Mouse (Mus musculus): ENCODE measurements at regions not wholly inside any gene's neighbourhood (a gene's known extent, or its start where the extent isn't known, plus 50 kb on each side); places are given as distances from the start of the nearest gene placed in this dataset.

- no peaks in the 10 kb centered on the region for H3K4me1 ChIP-seq (replicated peaks; ENCODE audit: control insufficient read depth in 2 of 2, insufficient read depth in 2 of 2, low read length in 1 of 2)
- H3K4me2 ChIP-seq (ENCODE audit: low read depth): no peak overlapping the region
- ATAC-seq (ENCODE audit: insufficient read depth): no peak
- WGBS (ENCODE audit: insufficient replicate concordance): 33% methylated on average over 2 of the region's 2 CpGs
- DNase-seq (ENCODE audit: low read depth in 3 of 3, low spot score in 3 of 3): no peak
- H3K4me3 ChIP-seq (ENCODE audit: insufficient read depth in 1 of 2, low read depth in 2 of 2, low read length in 2 of 2): no peak overlapping the region
- TF ChIP-seq CTCF (IDR thresholded peaks at IDR 0.05; ENCODE audit: low read depth) (no peak), EP300 (IDR thresholded peaks at IDR 0.05; ENCODE audit: low read depth) (no peak)
- no peak overlapping the region for H3K27ac ChIP-seq
- H3K9me3 ChIP-seq (ENCODE audit: control insufficient read depth, low read length): no peaks in the 10 kb centered on the region
- H3K9ac ChIP-seq (replicated peaks): no peak overlapping the region
- no peaks in the 10 kb centered on the region for H3K27me3 ChIP-seq (ENCODE audit: control insufficient read depth, insufficient read depth, low read length)
- no peaks in the 10 kb centered on the region for H3K36me3 ChIP-seq (replicated peaks; ENCODE audit: control insufficient read depth, insufficient read depth, low read depth)
Measured at GRCm38 (mm10) chr13:19997606-19998005, 92.8 kb upstream of the Elmo1 start.

GRCm38 (mm10) chr13:19975621-19976020, 114.8 kb upstream of the Elmo1 start:
- Histone ChIP-seq H3K4me2 (ENCODE audit: low read depth) (no peak overlapping the region), H3K9ac (replicated peaks) (no peak overlapping the region), H3K36me3 (replicated peaks; ENCODE audit: control insufficient read depth, insufficient read depth, low read depth) (no peaks in the 10 kb centered on the region), H3K4me3 (ENCODE audit: insufficient read depth in 1 of 2, low read depth in 2 of 2, low read length in 2 of 2) (no peak overlapping the region), H3K27ac (no peak overlapping the region), H3K9me3 (ENCODE audit: control insufficient read depth, low read length) (no peaks in the 10 kb centered on the region), H3K4me1 (replicated peaks; ENCODE audit: control insufficient read depth in 2 of 2, insufficient read depth in 2 of 2, low read length in 1 of 2) (no peaks in the 10 kb centered on the region), H3K27me3 (ENCODE audit: control insufficient read depth, insufficient read depth, low read length) (no peaks in the 10 kb centered on the region)
- no peak for ATAC-seq (ENCODE audit: insufficient read depth)
- TF ChIP-seq EP300 (IDR thresholded peaks at IDR 0.05; ENCODE audit: low read depth) (no peak), CTCF (IDR thresholded peaks at IDR 0.05; ENCODE audit: low read depth) (no peak)
- no peak for DNase-seq (ENCODE audit: low read depth in 3 of 3, low spot score in 3 of 3)

- no peak for TF ChIP-seq CTCF (IDR thresholded peaks at IDR 0.05; ENCODE audit: low read depth)
- no peak for TF ChIP-seq EP300 (IDR thresholded peaks at IDR 0.05; ENCODE audit: low read depth)
- Histone ChIP-seq H3K27me3 (ENCODE audit: control insufficient read depth, insufficient read depth, low read length) (no peaks in the 10 kb centered on the region), H3K36me3 (replicated peaks; ENCODE audit: control insufficient read depth, insufficient read depth, low read depth) (no peaks in the 10 kb centered on the region), H3K4me1 (replicated peaks; ENCODE audit: control insufficient read depth in 2 of 2, insufficient read depth in 2 of 2, low read length in 1 of 2) (no peaks in the 10 kb centered on the region), H3K9ac (replicated peaks) (no peak overlapping the region), H3K27ac (no peak overlapping the region), H3K4me3 (ENCODE audit: insufficient read depth in 1 of 2, low read depth in 2 of 2, low read length in 2 of 2) (no peak overlapping the region), H3K9me3 (ENCODE audit: control insufficient read depth, low read length) (no peaks in the 10 kb centered on the region), H3K4me2 (ENCODE audit: low read depth) (no peak overlapping the region)
- DNase-seq (ENCODE audit: low read depth in 3 of 3, low spot score in 3 of 3) (no peak), ATAC-seq (ENCODE audit: insufficient read depth) (no peak)
- 68% methylated on average over 1 of the region's 1 CpGs for WGBS (ENCODE audit: insufficient replicate concordance)
Measured at GRCm38 (mm10) chr13:19966566-19966965, 123.8 kb upstream of the Elmo1 start.

DNA sequence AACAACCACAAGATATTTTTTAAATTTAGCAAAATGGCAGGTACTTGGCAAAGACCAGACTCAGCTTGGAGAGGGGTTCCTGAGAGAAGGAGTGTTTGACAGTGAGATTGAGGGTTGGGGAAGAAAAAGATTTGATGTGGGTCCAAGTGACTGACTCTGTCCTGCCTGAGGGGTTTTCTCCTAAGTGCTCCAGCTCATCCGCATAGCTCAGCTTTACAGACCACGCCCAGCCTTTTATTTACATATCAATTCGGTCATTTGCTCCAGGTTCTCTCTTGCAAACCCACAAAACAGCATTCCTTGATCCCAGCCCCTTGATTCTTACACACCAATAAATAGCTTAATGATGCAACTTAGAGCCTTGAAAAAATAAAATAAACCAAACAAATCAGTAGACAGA, 127.4 kb upstream of the Elmo1 start:
- H3K36me3 ChIP-seq (replicated peaks; ENCODE audit: control insufficient read depth, insufficient read depth, low read depth): no peaks in the 10 kb centered on the region
- H3K27ac ChIP-seq: no peak overlapping the region
- WGBS (ENCODE audit: insufficient replicate concordance): 44% methylated on average over 3 of the region's 3 CpGs
- H3K4me3 ChIP-seq (ENCODE audit: insufficient read depth in 1 of 2, low read depth in 2 of 2, low read length in 2 of 2): no peak overlapping the region
- H3K27me3 ChIP-seq (ENCODE audit: control insufficient read depth, insufficient read depth, low read length): no peaks in the 10 kb centered on the region
- no peak overlapping the region for H3K9ac ChIP-seq (replicated peaks)
- no peak overlapping the region for H3K4me2 ChIP-seq (ENCODE audit: low read depth)
- H3K4me1 ChIP-seq (replicated peaks; ENCODE audit: control insufficient read depth in 2 of 2, insufficient read depth in 2 of 2, low read length in 1 of 2): no peaks in the 10 kb centered on the region
- DNase-seq (ENCODE audit: low read depth in 3 of 3, low spot score in 3 of 3): no peak
- no peaks in the 10 kb centered on the region for H3K9me3 ChIP-seq (ENCODE audit: control insufficient read depth, low read length)
- TF ChIP-seq EP300 (IDR thresholded peaks at IDR 0.05; ENCODE audit: low read depth) (no peak), CTCF (IDR thresholded peaks at IDR 0.05; ENCODE audit: low read depth) (no peak)
- no peak for ATAC-seq (ENCODE audit: insufficient read depth)

DNA sequence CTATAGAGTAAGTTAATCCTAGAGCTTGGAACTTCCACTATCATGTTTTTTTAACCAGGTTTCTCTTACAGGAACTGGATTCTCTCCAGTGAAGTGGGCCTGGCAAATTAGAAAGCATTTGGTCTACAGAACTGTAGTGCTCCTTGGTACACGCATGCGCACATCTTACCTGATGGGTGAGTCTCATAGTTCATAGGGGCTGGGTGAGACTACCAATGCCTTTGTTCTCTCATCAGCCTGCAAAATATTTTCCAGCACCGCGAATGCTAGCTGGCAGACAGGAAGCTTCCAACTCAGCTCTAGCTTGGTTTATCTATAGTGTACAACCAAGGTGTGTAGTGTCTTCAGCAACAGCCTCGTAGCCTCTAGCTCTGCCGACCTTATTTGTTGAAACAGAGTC, 104.7 kb upstream of the Gpr141 start:
- 66% methylated on average over 6 of the region's 6 CpGs for WGBS (ENCODE audit: insufficient replicate concordance)
- Histone ChIP-seq H3K27me3 (ENCODE audit: control insufficient read depth, insufficient read depth, low read length) (no peaks in the 10 kb centered on the region), H3K9me3 (ENCODE audit: control insufficient read depth, low read length) (no peaks in the 10 kb centered on the region), H3K27ac (no peak overlapping the region), H3K4me1 (replicated peaks; ENCODE audit: control insufficient read depth in 2 of 2, insufficient read depth in 2 of 2, low read length in 1 of 2) (no peaks in the 10 kb centered on the region), H3K4me2 (ENCODE audit: low read depth) (no peak overlapping the region), H3K9ac (replicated peaks) (no peak overlapping the region), H3K36me3 (replicated peaks; ENCODE audit: control insufficient read depth, insufficient read depth, low read depth) (no peaks in the 10 kb centered on the region), H3K4me3 (ENCODE audit: insufficient read depth in 1 of 2, low read depth in 2 of 2, low read length in 2 of 2) (no peak overlapping the region)
- no peak for TF ChIP-seq CTCF (IDR thresholded peaks at IDR 0.05; ENCODE audit: low read depth)
- TF ChIP-seq EP300 (IDR thresholded peaks at IDR 0.05; ENCODE audit: low read depth): no peak
- ATAC-seq (ENCODE audit: insufficient read depth) (no peak), DNase-seq (ENCODE audit: low read depth in 3 of 3, low spot score in 3 of 3) (no peak)

DNA sequence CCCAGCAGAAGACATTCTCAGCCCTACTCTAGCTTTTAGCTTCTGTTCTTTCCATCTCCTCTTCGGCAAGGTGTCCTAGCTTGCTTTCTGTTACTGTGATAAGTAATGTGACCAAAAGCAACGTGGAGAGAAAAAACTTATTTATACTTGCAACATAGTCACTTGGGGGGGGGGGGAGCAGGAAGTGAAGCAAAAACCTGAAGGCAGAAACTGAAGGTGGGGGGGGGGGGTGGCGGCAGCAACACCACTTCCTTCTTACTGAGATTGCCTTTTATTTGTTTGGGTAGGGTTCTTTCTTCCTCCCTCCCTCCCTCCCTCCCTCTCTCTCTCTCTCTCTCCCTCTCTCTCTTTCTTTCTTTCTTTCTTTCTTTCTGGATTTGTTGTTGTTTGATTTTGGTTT, 103.8 kb upstream of the Gpr141 start:
- Histone ChIP-seq H3K4me1 (replicated peaks; ENCODE audit: control insufficient read depth in 2 of 2, insufficient read depth in 2 of 2, low read length in 1 of 2) (no peaks in the 10 kb centered on the region), H3K27me3 (ENCODE audit: control insufficient read depth, insufficient read depth, low read length) (no peaks in the 10 kb centered on the region), H3K36me3 (replicated peaks; ENCODE audit: control insufficient read depth, insufficient read depth, low read depth) (no peaks in the 10 kb centered on the region), H3K4me3 (ENCODE audit: insufficient read depth in 1 of 2, low read depth in 2 of 2, low read length in 2 of 2) (no peak overlapping the region), H3K27ac (no peak overlapping the region), H3K9ac (replicated peaks) (no peak overlapping the region), H3K9me3 (ENCODE audit: control insufficient read depth, low read length) (no peaks in the 10 kb centered on the region), H3K4me2 (ENCODE audit: low read depth) (no peak overlapping the region)
- DNase-seq (ENCODE audit: low read depth in 3 of 3, low spot score in 3 of 3): no peak
- no peak for TF ChIP-seq CTCF (IDR thresholded peaks at IDR 0.05; ENCODE audit: low read depth)
- TF ChIP-seq EP300 (IDR thresholded peaks at IDR 0.05; ENCODE audit: low read depth): no peak
- no peak for ATAC-seq (ENCODE audit: insufficient read depth)
- WGBS (ENCODE audit: insufficient replicate concordance): 46% methylated on average over 3 of the region's 3 CpGs

Data from liver, embryonic 14.5 days (tissue).